Mouse (Mus musculus) gastrocnemius, adult 2 months (tissue): ENCODE measurements at regions not wholly inside any gene's neighbourhood (a gene's known extent, or its start where the extent isn't known, plus 50 kb on each side); places are given as distances from the start of the nearest gene placed in this dataset.
A peak's percentile ranks its signal among the peaks of the same experiment; 100 is the strongest.
"Not testable (repeated sequence)": the region's sequence is repeated elsewhere in the genome, so short reads cannot be mapped to it uniquely, and the experiment has no call there.

Experiments used
- DNase-seq: peaks from one replicate; pipeline ENCODE4 v3.0.0; 2022
- H3K27ac ChIP-seq: fragments of 200-600 bp; 2 replicates; pipeline ENCODE4 v1.8.1; 2022; ENCODE audit warnings: mild to moderate bottlenecking
- H3K4me3 ChIP-seq: fragments of 200-600 bp; 2 replicates; pipeline ENCODE4 v1.8.1; 2022; ENCODE audit warnings: mild to moderate bottlenecking, moderate library complexity
- CTCF ChIP-seq: fragments of 200-600 bp; IDR thresholded peaks from 2 replicates; pipeline ENCODE4 v1.8.1; 2022; ENCODE audit warnings: antibody characterized with exemption, mild to moderate bottlenecking, moderate library complexity
- intact Hi-C: fragments of 180-260 bp; cut with DNase I; formaldehyde crosslinking; loops from one replicate; pipeline ENCODE4 v1.15.1; 2025

DNA sequence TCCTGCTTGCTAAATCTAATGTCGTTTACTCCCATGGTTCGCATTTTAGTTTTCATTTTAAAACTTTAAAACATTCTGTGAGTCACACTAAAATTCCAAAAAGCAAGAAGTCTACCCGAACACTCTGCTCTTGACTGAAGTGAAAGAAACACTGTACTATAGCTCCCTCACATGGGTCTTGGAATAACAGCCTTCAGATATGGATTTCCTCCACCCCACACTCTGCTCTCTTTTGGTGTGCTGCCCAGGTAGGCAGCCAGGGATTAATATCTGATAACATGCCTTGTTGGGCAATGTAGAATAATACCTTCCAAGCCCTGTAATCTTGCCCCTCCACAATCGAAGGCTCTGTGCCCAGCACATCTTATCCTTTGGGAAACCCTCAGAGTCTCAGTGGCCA lies 104.0 kb downstream of the Rps12 start:
- intact Hi-C loops, result no loop called here
- no peak for TF ChIP-seq CTCF
- no peak for DNase-seq
- Histone ChIP-seq H3K27ac (no peak overlapping the region), H3K4me3 (no peak overlapping the region)

GRCm38 (mm10) chr10:23675911-23676310 lies 111.2 kb downstream of the Rps12 start:
- intact Hi-C loops, result no loop called here
- Histone ChIP-seq H3K4me3 (no peak overlapping the region), H3K27ac (no peak overlapping the region)
- TF ChIP-seq CTCF, result no peak
- DNase-seq, result no peak

GRCm38 (mm10) chr10:23674633-23675515 lies 112.2 kb downstream of the Rps12 start:
- no peak for TF ChIP-seq CTCF
- Histone ChIP-seq H3K4me3 (no peak overlapping the region), H3K27ac (no peak overlapping the region)
- intact Hi-C loops, result no loop called here
- peak; percentile 53 for DNase-seq

- no peak overlapping the region for H3K27ac ChIP-seq
- intact Hi-C loops, result no loop called here
- TF ChIP-seq CTCF, result no peak
- H3K4me3 ChIP-seq, result no peak overlapping the region
- DNase-seq, result no peak
Observed at GRCm38 (mm10) chr10:23672296-23672695, 114.8 kb downstream of the Rps12 start.

DNA sequence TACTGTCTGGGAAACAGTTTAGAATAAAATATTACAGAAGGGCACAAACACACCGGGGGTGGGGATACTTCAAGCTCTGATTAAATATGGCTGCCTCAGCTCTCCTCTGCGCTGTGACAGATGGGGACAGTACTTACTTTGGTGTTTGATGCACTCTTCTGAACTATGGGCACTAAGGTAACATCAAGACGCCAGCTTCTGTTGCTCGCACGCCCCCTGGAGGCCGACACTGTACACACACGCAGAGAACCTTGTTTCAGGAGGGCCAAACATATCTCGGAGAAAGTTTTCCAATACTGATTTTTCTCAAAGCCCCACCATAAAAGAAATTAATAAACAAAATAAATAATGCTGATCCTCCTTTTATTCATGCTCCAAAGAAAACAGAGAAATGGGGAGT lies 115.6 kb downstream of the Rps12 start:
- intact Hi-C loops, result loop anchor here (2.0 kb wide), 2 partner anchors 555 to 585 kb away; no protein-coding TSS in a partner anchor
- Histone ChIP-seq H3K4me3 (no peak overlapping the region), H3K27ac (no peak overlapping the region)
- DNase-seq, result peak; percentile 66
- peak; percentile 73 for TF ChIP-seq CTCF

DNA sequence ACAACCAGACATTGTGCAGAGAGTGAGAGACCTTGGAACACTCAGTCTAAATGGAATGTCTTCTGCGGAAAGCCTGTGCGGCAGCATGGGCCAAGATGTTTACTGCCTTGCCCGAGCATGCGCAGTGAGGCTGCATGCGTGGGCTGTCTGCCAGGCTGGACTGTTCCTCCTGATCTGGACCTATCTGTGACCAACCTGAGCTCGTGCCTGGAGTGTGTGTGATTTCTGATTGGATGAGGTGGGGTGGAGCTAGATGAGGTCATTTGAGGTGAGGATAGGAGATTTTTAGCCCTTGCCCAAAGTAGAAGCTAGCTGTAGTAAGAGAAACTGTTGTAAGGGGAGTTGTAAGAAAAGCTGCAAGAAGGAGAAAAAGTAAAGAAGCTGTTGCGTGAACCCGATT lies 121.2 kb downstream of the Rps12 start:
- DNase-seq, H3K27ac ChIP-seq, intact Hi-C loops, H3K4me3 ChIP-seq: not testable (repeated sequence)

DNA sequence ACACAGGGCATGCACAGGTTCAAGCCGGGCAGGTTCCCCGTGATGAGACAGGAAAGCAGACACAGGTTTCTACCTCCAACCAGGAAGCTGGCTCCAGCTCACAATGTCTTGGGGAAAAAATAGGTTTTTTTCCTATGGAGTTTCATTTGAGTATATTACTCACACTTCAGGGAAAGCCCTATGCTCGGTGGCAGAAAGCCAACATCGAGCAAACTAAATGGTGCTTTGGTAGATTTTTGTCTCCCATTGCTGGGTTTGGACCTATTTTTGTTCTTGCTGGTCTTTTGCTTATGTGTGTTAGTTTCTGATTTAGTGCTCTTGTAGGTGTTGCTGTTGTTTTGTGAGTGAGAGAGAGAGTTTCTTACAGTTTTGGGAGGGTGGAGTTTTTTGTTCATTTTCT lies 160.9 kb downstream of the Rps12 start:
- no peak for TF ChIP-seq CTCF
- Histone ChIP-seq H3K4me3 (no peak overlapping the region), H3K27ac (no peak overlapping the region)
- DNase-seq, result no peak
- intact Hi-C loops, result no loop called here

DNA sequence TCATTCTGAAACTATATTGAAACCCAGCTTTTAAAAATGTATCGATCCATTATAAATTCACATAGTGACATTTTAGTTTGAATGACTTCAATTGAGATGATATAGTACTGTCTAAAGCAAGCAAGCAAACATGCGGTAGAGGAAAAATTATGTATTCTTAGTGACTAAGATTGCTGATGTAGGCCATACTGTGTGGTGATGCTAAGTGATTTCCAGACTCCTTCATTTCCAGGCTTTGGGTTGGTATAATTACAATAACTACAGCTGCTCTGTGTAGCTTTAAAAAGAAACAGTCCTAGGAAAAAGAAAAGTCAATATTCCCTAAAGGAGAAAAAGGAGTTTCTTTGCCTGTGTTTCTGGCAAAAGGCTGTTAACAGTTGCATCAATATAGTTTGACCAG lies 175.0 kb downstream of the Rps12 start:
- no peak for TF ChIP-seq CTCF
- no peak overlapping the region for H3K4me3 ChIP-seq
- intact Hi-C loops, result loop anchor here (5.0 to 10.0 kb wide), 3 partner anchors 163 to 435 kb away; no protein-coding TSS in a partner anchor
- no peak for DNase-seq
- H3K27ac ChIP-seq, result no peak overlapping the region

- no peak overlapping the region for H3K4me3 ChIP-seq
- TF ChIP-seq CTCF, result peak; percentile 85
- H3K27ac ChIP-seq, result peak overlapping the region; percentile 84; the same call in 1 of the 2 replicates
- intact Hi-C loops, result loop anchor here (2.0 to 10.0 kb wide), 6 partner anchors 164 to 522 kb away; partner anchors contain the start of gene Eya4
- peak; percentile 72 for DNase-seq
Observed at GRCm38 (mm10) chr10:23611183-23611582, 175.9 kb downstream of the Rps12 start.

- H3K4me3 ChIP-seq, result no peak overlapping the region
- intact Hi-C loops, result loop anchor here (2.0 to 10.0 kb wide), 6 partner anchors 164 to 522 kb away; partner anchors contain the start of gene Eya4
- no peak for TF ChIP-seq CTCF
- peak overlapping the region; percentile 84 for H3K27ac ChIP-seq
- DNase-seq, result no peak
Observed at GRCm38 (mm10) chr10:23610485-23610884, 176.6 kb downstream of the Rps12 start.

DNA sequence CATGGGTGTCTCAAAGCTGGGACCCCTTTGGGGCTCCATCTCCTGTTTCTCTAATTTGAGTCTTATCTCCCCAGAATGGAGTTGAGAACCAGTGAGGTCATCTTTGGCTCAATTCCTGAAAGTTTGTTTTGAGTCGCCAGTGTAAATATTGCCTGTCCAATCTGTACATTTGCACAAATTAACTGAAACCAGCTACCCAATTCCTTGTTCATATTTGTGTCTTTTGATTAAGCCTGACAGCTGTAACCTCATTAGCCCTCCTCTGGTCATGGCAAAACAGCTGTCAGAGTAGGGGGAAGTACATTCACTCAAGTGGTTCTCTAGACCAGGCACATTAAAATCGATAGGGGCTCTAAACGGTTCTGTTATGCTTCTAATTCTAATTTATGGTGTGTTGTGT lies 177.0 kb downstream of the Rps12 start:
- Histone ChIP-seq H3K27ac (peak overlapping the region; percentile 84), H3K4me3 (peak overlapping the region; percentile 59)
- intact Hi-C loops, result loop anchor here (2.0 to 10.0 kb wide), 6 partner anchors 165 to 521 kb away; partner anchors contain the start of gene Eya4
- TF ChIP-seq CTCF, result no peak
- DNase-seq, result no peak

GRCm38 (mm10) chr10:23609270-23609914 lies 177.7 kb downstream of the Rps12 start:
- no peak for TF ChIP-seq CTCF
- intact Hi-C loops, result loop anchor here (5.0 kb wide), 1 partner anchor 67 kb away; no protein-coding TSS in a partner anchor
- peak overlapping the region; percentile 84 for H3K27ac ChIP-seq
- peak; percentile 64 for DNase-seq
- peak overlapping the region; percentile 59 for H3K4me3 ChIP-seq

GRCm38 (mm10) chr10:23600701-23601100 lies 186.4 kb downstream of the Rps12 start:
- intact Hi-C loops, result no loop called here
- Histone ChIP-seq H3K4me3 (peak overlapping the region; percentile 44), H3K27ac (peak overlapping the region; percentile 64)
- DNase-seq, result no peak
- TF ChIP-seq CTCF, result no peak
